Mouse (Mus musculus) liver, postnatal 0 days (tissue): ENCODE data around the gene Clrn1. TPM values are rescaled to one million over a fixed set of nuclear protein-coding genes. Genes with fewer than 3 reads are reported as not detected.

Experiments
- ATAC-seq: fragments of 200-750 bp; cut with Nextera tagmentation; 2 replicates; pipeline ENCODE4 v1.8.0; 2017; ENCODE audit warnings: mild to moderate bottlenecking, moderate library complexity
- DNase-seq: peaks from one replicate; pipeline ENCODE4 v3.0.0-alpha.2; 2016
- H3K27ac ChIP-seq: fragments of 300-500 bp; sonication (generic); 2 replicates; pipeline ENCODE4 v1.5.1; 2014; ENCODE audit warnings: antibody characterized with exemption, moderate library complexity, mild to moderate bottlenecking, low read depth
- H3K27me3 ChIP-seq: fragments of 300-500 bp; sonication (generic); 2 replicates; pipeline ENCODE4 v1.6.1; 2014; ENCODE audit warnings: low read length, control low read depth, mixed read lengths; ENCODE audit not compliant: insufficient read depth
- H3K36me3 ChIP-seq: fragments of 300-500 bp; sonication (generic); replicated peaks from 2 replicates; pipeline ENCODE4 v1.6.1; 2014; ENCODE audit warnings: mild to moderate bottlenecking, control low read depth, low read length, moderate library complexity, mixed read lengths; ENCODE audit not compliant: insufficient read depth
- H3K4me1 ChIP-seq: fragments of 300-500 bp; sonication (generic); 2 replicates; pipeline ENCODE4 v1.6.1; 2014; ENCODE audit warnings: antibody characterized with exemption, mild to moderate bottlenecking, control low read depth; ENCODE audit not compliant: insufficient read depth
- H3K4me2 ChIP-seq: fragments of 300-500 bp; sonication (generic); 2 replicates; pipeline ENCODE4 v1.6.1; 2014; ENCODE audit warnings: low read depth, mild to moderate bottlenecking, low read length, moderate library complexity, mixed read lengths
- H3K4me3 ChIP-seq: fragments of 300-500 bp; sonication (generic); 2 replicates; pipeline ENCODE4 v1.5.1; 2014; ENCODE audit warnings: low read depth, low read length
- H3K9ac ChIP-seq: fragments of 300-500 bp; sonication (generic); replicated peaks from 2 replicates; pipeline ENCODE4 v1.6.1; 2014; ENCODE audit warnings: mild to moderate bottlenecking, moderate library complexity
- H3K9me3 ChIP-seq: fragments of 300-500 bp; sonication (generic); 2 replicates; pipeline ENCODE4 v1.6.1; 2016; ENCODE audit warnings: mild to moderate bottlenecking, control low read depth, low read length, mixed read lengths
- CTCF ChIP-seq: sonication (generic); IDR thresholded peaks from 2 replicates; pipeline ENCODE4 v1.5.1; 2016; ENCODE audit warnings: antibody characterized with exemption, low read depth
- EP300 ChIP-seq: IDR thresholded peaks from 2 replicates; pipeline ENCODE4 v1.6.1; 2016; ENCODE audit warnings: antibody characterized with exemption, low read depth, mild to moderate bottlenecking
- WGBS: fragments of 180-500 bp; shearing (Covaris S2); extraction: QIAGEN DNeasy Blood & Tissue Kit; methylation state at CpG from one replicate; pipeline ENCODE4 v1.1.7; 2014; ENCODE audit not compliant: insufficient replicate concordance; 5-methylcytosine and 5-hydroxymethylcytosine counted together
- polyA plus RNA-seq: library from polyadenylated mRNA; unstranded; fragments of >200 nt; fragmentation: Nextera tagmentation; extraction: Ambion mirVana; gene quantifications from 2 replicates; pipeline ENCODE4 v1.2.1, GENCODE M21; 2015

Clrn1 gene
- polyA plus RNA-seq, 1 experiment from 2014 or later, result not detected

GRCm38 (mm10) chr3:58902051-58902758 lies 17.1 kb upstream of the Clrn1 start:
- ATAC-seq (no peak), DNase-seq (no peak)
- Histone ChIP-seq H3K9ac (no peak overlapping the region), H3K4me1 (no peaks in the 10 kb centered on the region), H3K27me3 (no peaks in the 10 kb centered on the region), H3K4me3 (no peak overlapping the region), H3K4me2 (no peak overlapping the region), H3K36me3 (no peaks in the 10 kb centered on the region), H3K9me3 (no peaks in the 10 kb centered on the region), H3K27ac (no peak overlapping the region)
- TF ChIP-seq EP300 (no peak), CTCF (no peak)
- WGBS, result 87% methylated on average over 13 of the region's 13 CpGs

- no peaks in the 10 kb centered on the region for H3K9me3 ChIP-seq
- H3K9ac ChIP-seq, result no peak overlapping the region
- H3K4me3 ChIP-seq, result no peak overlapping the region
- ATAC-seq, result no peak
- no peaks in the 10 kb centered on the region for H3K4me1 ChIP-seq
- 84% methylated on average over 5 of the region's 5 CpGs for WGBS
- H3K4me2 ChIP-seq, result no peak overlapping the region
- H3K36me3 ChIP-seq, result no peaks in the 10 kb centered on the region
- H3K27ac ChIP-seq, result no peak overlapping the region
- H3K27me3 ChIP-seq, result no peaks in the 10 kb centered on the region
- DNase-seq, result no peak
- no peak for TF ChIP-seq CTCF
- TF ChIP-seq EP300, result no peak
Measured at GRCm38 (mm10) chr3:58895131-58895530, 10.0 kb upstream of the Clrn1 start.

GRCm38 (mm10) chr3:58894529-58894928 lies 9.4 kb upstream of the Clrn1 start:
- TF ChIP-seq CTCF (no peak), EP300 (no peak)
- Histone ChIP-seq H3K4me3 (no peak overlapping the region), H3K27me3 (no peaks in the 10 kb centered on the region), H3K9me3 (no peaks in the 10 kb centered on the region), H3K4me1 (no peaks in the 10 kb centered on the region), H3K36me3 (no peaks in the 10 kb centered on the region), H3K27ac (no peak overlapping the region), H3K9ac (no peak overlapping the region), H3K4me2 (no peak overlapping the region)
- 74% methylated on average over 3 of the region's 3 CpGs for WGBS
- ATAC-seq (no peak), DNase-seq (no peak)

GRCm38 (mm10) chr3:58889670-58890069 lies 4.5 kb upstream of the Clrn1 start:
- Histone ChIP-seq H3K9me3 (no peaks in the 10 kb centered on the region), H3K9ac (no peak overlapping the region), H3K4me1 (no peaks in the 10 kb centered on the region), H3K4me3 (no peak overlapping the region), H3K27me3 (no peaks in the 10 kb centered on the region), H3K36me3 (no peaks in the 10 kb centered on the region), H3K4me2 (no peak overlapping the region), H3K27ac (no peak overlapping the region)
- WGBS, result 74% methylated on average over 3 of the region's 3 CpGs
- TF ChIP-seq CTCF (no peak), EP300 (no peak)
- DNase-seq (no peak), ATAC-seq (no peak)

- Histone ChIP-seq H3K4me2 (no peak overlapping the region), H3K4me3 (no peak overlapping the region), H3K36me3 (no peaks in the 10 kb centered on the region), H3K4me1 (no peaks in the 10 kb centered on the region), H3K27me3 (no peaks in the 10 kb centered on the region), H3K27ac (no peak overlapping the region), H3K9me3 (no peaks in the 10 kb centered on the region), H3K9ac (no peak overlapping the region)
- TF ChIP-seq EP300 (no peak), CTCF (no peak)
- DNase-seq (no peak), ATAC-seq (no peak)
- WGBS, result 76% methylated on average over 7 of the region's 7 CpGs
Measured at GRCm38 (mm10) chr3:58888131-58888715, 3.1 kb upstream of the Clrn1 start.

GRCm38 (mm10) chr3:58887719-58888118 lies 2.6 kb upstream of the Clrn1 start:
- Histone ChIP-seq H3K36me3 (no peaks in the 10 kb centered on the region), H3K4me1 (no peaks in the 10 kb centered on the region), H3K27me3 (no peaks in the 10 kb centered on the region), H3K4me3 (no peak overlapping the region), H3K9ac (no peak overlapping the region), H3K27ac (no peak overlapping the region), H3K9me3 (no peaks in the 10 kb centered on the region), H3K4me2 (no peak overlapping the region)
- 61% methylated on average over 10 of the region's 10 CpGs for WGBS
- no peak for TF ChIP-seq CTCF
- no peak for TF ChIP-seq EP300
- ATAC-seq, result peak; percentile 67; the same call in 1 of the 2 replicates
- no peak for DNase-seq
